Mouse (Mus musculus): ENCODE results near the gene Bcas3.

- no peak for TF ChIP-seq CTCF (IDR thresholded peaks at IDR 0.05; ENCODE audit: low read depth)
- TF ChIP-seq EP300 (IDR thresholded peaks at IDR 0.05; ENCODE audit: low read depth): no peak
These were observed 108.6 kb downstream of the Bcas3 start for GRCm38 (mm10) chr11:85461536-85461935.
